Mouse (Mus musculus): Measurements from ENCODE around the gene 2010111I01Rik.

- TF ChIP-seq CTCF (IDR thresholded peaks at IDR 0.05; ENCODE audit: low read depth, low read length) (no peak), POLR2A (IDR thresholded peaks at IDR 0.05; ENCODE audit: insufficient read depth, low read length) (no peak), EP300 (IDR thresholded peaks at IDR 0.05; ENCODE audit: insufficient read depth, low read depth, low read length) (no peak)
These were observed 132.8 kb downstream of the 2010111I01Rik start for GRCm38 (mm10) chr13:63097440-63097930.
